Mouse (Mus musculus): ENCODE data around the gene Ttll6. TPM values are rescaled to one million over a fixed set of nuclear protein-coding genes. Genes with fewer than 3 reads are reported as not detected.

The Ttll6 gene
- total and polyA plus RNA-seq, 2 experiments from 2014 or later: 0.16 to 0.39 TPM

GRCm38 (mm10) chr11:96184233-96184632 lies 50.6 kb downstream of the Ttll6 start:
- no peak for ATAC-seq (ENCODE audit: low FRiP score)
- no peak for TF ChIP-seq CTCF (IDR thresholded peaks at IDR 0.05)

GRCm38 (mm10) chr11:96187321-96187720 lies 53.7 kb downstream of the Ttll6 start:
- WGBS: 14% methylated on average over 4 of the region's 4 CpGs
- no peak for TF ChIP-seq CTCF (IDR thresholded peaks at IDR 0.05)
- H3K9me3 ChIP-seq (ENCODE audit: low read length): peaks cover 5% of the 10 kb centered on the region; the same call in 1 of the 2 replicates
- H3K27me3 ChIP-seq (ENCODE audit: insufficient read depth, low read length): peaks cover 94% of the 10 kb centered on the region
- no peaks in the 10 kb centered on the region for H3K36me3 ChIP-seq (ENCODE audit: insufficient read depth, low read length)
- no peak overlapping the region for H3K9ac ChIP-seq (replicated peaks; ENCODE audit: low read length, poor library complexity, severe bottlenecking)
- no peak overlapping the region for H3K4me3 ChIP-seq (ENCODE audit: low read depth, low read length)
- no peak overlapping the region for H3K27ac ChIP-seq (ENCODE audit: low read depth, low read length)
- no peak for DNase-seq (ENCODE audit: low spot score)
- no peak for ATAC-seq (ENCODE audit: low FRiP score)
- no peaks in the 10 kb centered on the region for H3K4me1 ChIP-seq (ENCODE audit: insufficient read depth, low read length)
- no peak overlapping the region for H3K4me2 ChIP-seq (ENCODE audit: low read depth, low read length, poor library complexity, severe bottlenecking)

More at GRCm38 (mm10) chr11:96184233-96184632, 50.6 kb downstream of the Ttll6 start:
- Histone ChIP-seq H3K27me3 (ENCODE audit: insufficient read depth, low read length) (peaks cover 100% of the 10 kb centered on the region), H3K4me3 (ENCODE audit: low read depth, low read length) (no peak overlapping the region), H3K4me1 (ENCODE audit: insufficient read depth, low read length) (no peaks in the 10 kb centered on the region), H3K36me3 (ENCODE audit: insufficient read depth, low read length) (no peaks in the 10 kb centered on the region), H3K27ac (ENCODE audit: low read depth, low read length) (no peak overlapping the region), H3K9ac (replicated peaks; ENCODE audit: low read length, poor library complexity, severe bottlenecking) (no peak overlapping the region), H3K4me2 (ENCODE audit: low read depth, low read length, poor library complexity, severe bottlenecking) (no peak overlapping the region), H3K9me3 (ENCODE audit: low read length) (peaks cover 5% of the 10 kb centered on the region; the same call in 1 of the 2 replicates)
- DNase-seq (ENCODE audit: low spot score): no peak

- TF ChIP-seq CTCF (IDR thresholded peaks at IDR 0.05): no peak
Measured at GRCm38 (mm10) chr11:96189810-96190522, 56.4 kb downstream of the Ttll6 start.

GRCm38 (mm10) chr11:96191132-96191531 lies 57.5 kb downstream of the Ttll6 start:
- no peaks in the 10 kb centered on the region; the same call in 1 of the 2 replicates for H3K4me1 ChIP-seq (ENCODE audit: insufficient read depth, low read length)
- DNase-seq (ENCODE audit: low spot score) (no peak), ATAC-seq (ENCODE audit: low FRiP score) (no peak)
- H3K9ac ChIP-seq (replicated peaks; ENCODE audit: low read length, poor library complexity, severe bottlenecking): no peak overlapping the region
- H3K27me3 ChIP-seq (ENCODE audit: insufficient read depth, low read length): peaks cover 94% of the 10 kb centered on the region
- no peak overlapping the region for H3K27ac ChIP-seq (ENCODE audit: low read depth, low read length)
- no peak overlapping the region for H3K4me2 ChIP-seq (ENCODE audit: low read depth, low read length, poor library complexity, severe bottlenecking)
- no peak overlapping the region for H3K4me3 ChIP-seq (ENCODE audit: low read depth, low read length)
- no peaks in the 10 kb centered on the region for H3K36me3 ChIP-seq (ENCODE audit: insufficient read depth, low read length)
- H3K9me3 ChIP-seq (ENCODE audit: low read length): no peaks in the 10 kb centered on the region
- no peak for TF ChIP-seq CTCF (IDR thresholded peaks at IDR 0.05)
- WGBS: 5% methylated on average over 5 of the region's 5 CpGs

More at GRCm38 (mm10) chr11:96189810-96190522, 56.4 kb downstream of the Ttll6 start:
- Histone ChIP-seq H3K27ac (ENCODE audit: low read depth, low read length) (no peak overlapping the region), H3K9ac (replicated peaks; ENCODE audit: low read length, poor library complexity, severe bottlenecking) (no peak overlapping the region), H3K4me1 (ENCODE audit: insufficient read depth, low read length) (no peaks in the 10 kb centered on the region; the same call in 1 of the 2 replicates), H3K4me3 (ENCODE audit: low read depth, low read length) (no peak overlapping the region), H3K9me3 (ENCODE audit: low read length) (no peaks in the 10 kb centered on the region), H3K36me3 (ENCODE audit: insufficient read depth, low read length) (no peaks in the 10 kb centered on the region), H3K27me3 (ENCODE audit: insufficient read depth, low read length) (peaks cover 94% of the 10 kb centered on the region), H3K4me2 (ENCODE audit: low read depth, low read length, poor library complexity, severe bottlenecking) (no peak overlapping the region)
- DNase-seq (ENCODE audit: low spot score): no peak
- under 1% methylated on average over 28 of the region's 28 CpGs for WGBS
- no peak for ATAC-seq (ENCODE audit: low FRiP score)

- H3K27ac ChIP-seq (ENCODE audit: low read depth, low read length): no peak within 1 kb of the TSS
- no peak within 1 kb of the TSS for H3K4me2 ChIP-seq (ENCODE audit: low read depth, low read length, poor library complexity, severe bottlenecking)
- H3K4me1 ChIP-seq (ENCODE audit: insufficient read depth, low read length): no peaks in the 10 kb centered on the region; the same call in 1 of the 2 replicates
- no peak within 1 kb of the TSS for H3K9ac ChIP-seq (replicated peaks; ENCODE audit: low read length, poor library complexity, severe bottlenecking)
- TF ChIP-seq CTCF (IDR thresholded peaks at IDR 0.05): no peak
- DNase-seq (ENCODE audit: low spot score) (no peak), ATAC-seq (ENCODE audit: low FRiP score) (no peak)
- no peaks in the 10 kb centered on the region for H3K9me3 ChIP-seq (ENCODE audit: low read length)
- peaks cover 92% of the 10 kb centered on the region for H3K27me3 ChIP-seq (ENCODE audit: insufficient read depth, low read length)
- H3K4me3 ChIP-seq (ENCODE audit: low read depth, low read length): no peak within 1 kb of the TSS; the same call in 1 of the 2 replicates
- H3K36me3 ChIP-seq (ENCODE audit: insufficient read depth, low read length): no peaks in the 10 kb centered on the region
- under 1% methylated on average over 35 of the region's 35 CpGs for WGBS
Measured at GRCm38 (mm10) chr11:96193521-96194400, 60.2 kb downstream of the Ttll6 start, which contains the start of gene Hoxb13. Hoxb13 (plus strand) TSS chr11:96194316.

All from midbrain, postnatal 0 days (tissue).